Mouse (Mus musculus) kidney, adult 9 months (tissue): ENCODE measurements at regions not wholly inside any gene's neighbourhood (a gene's known extent, or its start where the extent isn't known, plus 50 kb on each side); places are given as distances from the start of the nearest gene placed in this dataset.

Experiments
- DNase-seq: peaks from one replicate; pipeline ENCODE4 v3.0.0; 2022

- DNase-seq = no peak
Observed at GRCm38 (mm10) chr3:36743399-36743798, 53.4 kb upstream of the Trpc3 start.

- DNase-seq = peak; percentile 17
Observed at GRCm38 (mm10) chr3:36754358-36754950, 64.5 kb upstream of the Trpc3 start.

DNA sequence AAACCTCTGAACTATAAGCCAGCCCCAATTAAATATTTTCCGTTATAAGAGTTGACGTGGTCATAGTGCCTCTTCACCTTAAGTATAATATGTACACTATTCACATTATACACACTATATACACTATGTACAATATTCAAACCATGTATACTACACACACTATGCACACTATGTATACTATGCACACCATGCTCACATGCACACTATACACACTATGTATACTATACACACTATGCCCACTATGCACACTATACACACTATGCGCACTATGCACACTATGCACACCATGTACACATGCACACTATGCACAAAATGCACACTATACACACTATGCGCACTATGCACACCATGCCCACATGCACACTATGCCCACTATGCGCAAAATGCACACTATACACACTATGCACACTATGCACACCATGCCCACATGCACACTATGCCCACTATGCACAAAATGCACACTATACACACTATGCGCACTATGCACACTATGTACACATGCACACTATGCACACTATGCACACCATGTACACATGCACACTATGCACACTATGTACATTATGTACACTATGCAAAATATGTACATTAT lies 72.2 kb upstream of the Trpc3 start:
- DNase-seq = no peak

GRCm38 (mm10) chr3:36762847-36763246 lies 72.9 kb upstream of the Trpc3 start:
- DNase-seq = peak; percentile 53

DNA sequence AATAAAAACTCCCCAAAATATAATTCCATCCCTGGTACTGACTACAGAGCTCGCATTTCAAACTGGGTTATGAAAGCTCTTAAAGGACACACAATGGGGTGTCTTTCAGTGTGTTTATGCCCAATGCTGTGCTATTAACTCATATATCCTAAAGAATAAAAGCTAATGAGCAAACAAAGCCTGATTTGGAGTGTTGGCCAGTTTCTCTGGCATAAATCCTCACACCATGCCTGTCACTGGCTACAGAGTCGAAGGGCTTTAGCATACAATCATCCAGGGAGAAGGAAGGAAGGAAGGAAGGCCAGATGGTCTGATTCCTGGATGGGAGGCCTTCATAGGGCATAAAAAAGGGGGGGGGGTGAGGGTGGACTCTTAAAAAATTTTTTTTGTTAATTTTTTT lies 74.8 kb upstream of the Trpc3 start:
- no peak for DNase-seq

DNA sequence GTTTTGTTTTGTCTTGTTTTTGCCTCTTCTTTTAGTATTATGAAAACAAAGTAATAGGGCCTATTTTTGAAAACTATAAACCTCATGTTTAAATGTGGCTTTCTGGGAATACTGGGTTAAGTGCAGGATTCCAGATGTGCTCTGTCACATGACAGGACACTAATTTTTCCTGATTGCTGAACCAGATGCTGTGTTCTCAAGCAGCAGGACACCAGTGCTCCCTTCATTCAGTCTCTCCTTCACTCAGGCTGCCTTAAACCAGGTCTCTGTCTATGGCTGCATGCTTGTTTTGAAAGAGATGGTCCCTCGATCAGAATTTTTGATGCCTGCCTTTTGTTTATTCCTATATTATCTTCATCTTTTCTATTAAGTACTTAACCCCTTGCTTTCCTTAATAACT lies 80.1 kb upstream of the Trpc3 start:
- DNase-seq = no peak

GRCm38 (mm10) chr3:36771011-36771410 lies 81.0 kb upstream of the Trpc3 start:
- DNase-seq = no peak

DNA sequence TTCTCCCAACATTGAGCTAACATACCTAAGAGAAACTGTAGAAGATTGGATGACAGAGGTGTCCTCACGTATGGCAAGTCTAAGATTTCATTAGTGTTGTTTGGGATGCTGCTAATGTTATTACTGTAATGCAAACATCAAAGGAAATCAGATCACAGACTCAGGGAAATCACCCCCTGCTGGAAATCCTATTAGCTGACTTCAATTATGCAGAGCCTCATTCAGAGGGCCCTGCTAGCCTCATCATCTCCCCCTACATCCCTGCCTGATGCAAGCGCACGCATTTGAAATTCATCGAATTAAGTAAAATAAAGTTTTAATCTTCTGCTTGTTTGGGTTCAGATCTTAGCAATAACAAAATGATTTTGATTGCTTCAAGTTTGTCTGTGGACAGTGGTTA lies 84.1 kb upstream of the Trpc3 start:
- DNase-seq = no peak

DNA sequence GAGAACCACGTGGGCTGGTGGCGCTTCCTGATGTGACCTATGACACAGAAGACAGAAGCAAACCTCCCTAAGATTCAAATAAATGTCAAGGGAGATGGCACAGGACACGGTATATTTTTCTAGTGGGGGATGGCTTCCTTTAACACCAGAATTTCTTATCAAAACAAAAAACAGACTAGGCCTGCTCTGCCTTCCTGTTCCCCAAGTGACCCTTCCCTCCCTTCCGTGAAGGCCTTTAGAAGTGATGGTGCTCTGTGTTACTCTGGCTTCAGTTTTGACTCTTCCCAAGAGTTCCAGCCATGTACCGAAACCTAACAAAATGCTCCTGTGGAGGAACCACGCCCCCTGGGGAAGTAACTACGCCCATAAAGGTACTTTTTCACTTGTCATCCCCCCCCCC lies 84.5 kb upstream of the 4932438A13Rik start:
- DNase-seq = peak; percentile 34

GRCm38 (mm10) chr3:36786581-36786980 lies 76.3 kb upstream of the 4932438A13Rik start:
- DNase-seq = no peak

DNA sequence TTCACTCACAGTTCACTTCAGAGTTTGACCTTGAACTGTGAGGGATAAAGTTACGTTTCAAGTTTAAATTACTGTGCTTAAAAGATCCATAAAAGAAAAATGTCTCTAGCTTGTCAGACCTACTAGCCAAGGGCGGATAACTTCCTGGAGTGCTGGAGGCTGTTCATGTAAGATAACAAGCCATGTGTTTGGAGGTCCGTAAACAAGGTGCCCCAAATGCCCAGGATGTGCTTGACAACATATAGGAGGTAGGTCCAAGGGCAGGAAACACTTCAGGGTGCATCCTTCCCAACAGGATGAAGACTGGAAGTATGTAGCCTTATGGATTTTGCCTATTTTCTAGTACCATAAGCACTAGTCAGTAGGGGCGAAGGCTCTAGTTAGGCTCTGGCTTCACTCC lies 72.7 kb upstream of the 4932438A13Rik start:
- DNase-seq = no peak

DNA sequence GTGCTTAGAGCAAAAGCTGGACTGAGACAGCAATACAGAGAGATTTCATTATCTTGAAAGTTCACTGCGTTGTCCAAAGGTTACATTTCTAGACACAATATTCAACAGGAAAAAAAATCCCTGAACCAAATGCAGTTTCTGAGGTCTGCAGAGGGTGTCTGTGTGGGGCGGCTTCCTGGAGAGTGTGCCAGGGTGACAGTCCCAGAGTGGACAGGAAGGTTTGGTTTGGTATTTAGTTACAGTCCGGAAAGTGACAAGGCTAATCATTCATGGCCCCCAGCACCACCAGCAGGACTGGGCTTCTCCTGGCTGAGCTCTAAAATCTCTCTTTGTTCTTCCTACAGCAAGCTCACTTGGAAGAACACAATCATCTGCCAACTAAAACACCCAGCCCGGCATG lies 65.9 kb upstream of the 4932438A13Rik start:
- peak; percentile 25 for DNase-seq

GRCm38 (mm10) chr3:36798160-36798823 lies 64.6 kb upstream of the 4932438A13Rik start:
- no peak for DNase-seq

GRCm38 (mm10) chr3:36810528-36810927 lies 52.4 kb upstream of the 4932438A13Rik start:
- DNase-seq = no peak
